Mouse (Mus musculus): ENCODE results near the gene Igfbp2. TPM values are rescaled to one million over a fixed set of nuclear protein-coding genes. Genes with fewer than 3 reads are reported as not detected.
A peak's percentile ranks its signal among the peaks of the same experiment; 100 is the strongest.

Igfbp2 gene
- polyA plus RNA-seq, 1 experiment, result 537 TPM

- Histone ChIP-seq H3K4me3 (ENCODE audit: low read depth, low read length) (no peak overlapping the region), H3K27ac (ENCODE audit: insufficient read depth, low read length) (peak overlapping the region; percentile 1; the same call in 1 of the 2 replicates), H3K9me3 (replicated peaks; ENCODE audit: control insufficient read depth, insufficient read depth, low read length, poor library complexity, severe bottlenecking) (no peaks in the 10 kb centered on the region), H3K27me3 (ENCODE audit: control insufficient read depth, insufficient read depth, low read length, poor library complexity, severe bottlenecking) (no peaks in the 10 kb centered on the region), H3K36me3 (ENCODE audit: control insufficient read depth, insufficient read depth, low read length, poor library complexity, severe bottlenecking) (no peaks in the 10 kb centered on the region), H3K9ac (ENCODE audit: low read depth, poor library complexity, severe bottlenecking) (no peak overlapping the region), H3K4me1 (ENCODE audit: control insufficient read depth, insufficient read depth, low read length) (peaks cover 8% of the 10 kb centered on the region)
- TF ChIP-seq CTCF (IDR thresholded peaks at IDR 0.05; ENCODE audit: low read depth, low read length) (no peak), EP300 (IDR thresholded peaks at IDR 0.05; ENCODE audit: insufficient read depth, low read depth, low read length) (no peak), POLR2A (IDR thresholded peaks at IDR 0.05; ENCODE audit: insufficient read depth, low read length) (no peak)
Observed at GRCm38 (mm10) chr1:72822893-72823292, 1.4 kb upstream of the Igfbp2 start.

- Histone ChIP-seq H3K9me3 (replicated peaks; ENCODE audit: control insufficient read depth, insufficient read depth, low read length, poor library complexity, severe bottlenecking) (no peaks in the 10 kb centered on the region), H3K4me1 (ENCODE audit: control insufficient read depth, insufficient read depth, low read length) (peaks cover 13% of the 10 kb centered on the region), H3K36me3 (ENCODE audit: control insufficient read depth, insufficient read depth, low read length, poor library complexity, severe bottlenecking) (peaks cover 3% of the 10 kb centered on the region; the same call in 1 of the 2 replicates), H3K27ac (ENCODE audit: insufficient read depth, low read length) (no peak overlapping the region), H3K4me3 (ENCODE audit: low read depth, low read length) (peak overlapping the region; percentile 73), H3K27me3 (ENCODE audit: control insufficient read depth, insufficient read depth, low read length, poor library complexity, severe bottlenecking) (no peaks in the 10 kb centered on the region), H3K9ac (ENCODE audit: low read depth, poor library complexity, severe bottlenecking) (peak overlapping the region; percentile 69)
- TF ChIP-seq EP300 (IDR thresholded peaks at IDR 0.05; ENCODE audit: insufficient read depth, low read depth, low read length) (no peak), POLR2A (IDR thresholded peaks at IDR 0.05; ENCODE audit: insufficient read depth, low read length) (no peak), CTCF (IDR thresholded peaks at IDR 0.05; ENCODE audit: low read depth, low read length) (no peak)
Observed at GRCm38 (mm10) chr1:72824707-72825101, 401 bp downstream of the Igfbp2 start.

- H3K4me1 ChIP-seq (ENCODE audit: control insufficient read depth, insufficient read depth, low read length), result peaks cover 13% of the 10 kb centered on the region
Observed at GRCm38 (mm10) chr1:72825286-72825685, 983 bp downstream of the Igfbp2 start.

GRCm38 (mm10) chr1:72825921-72826320 is 1.6 kb downstream of the Igfbp2 start:
- peak overlapping the region; percentile 69 for H3K9ac ChIP-seq (ENCODE audit: low read depth, poor library complexity, severe bottlenecking)
- peaks cover 3% of the 10 kb centered on the region; the same call in 1 of the 2 replicates for H3K36me3 ChIP-seq (ENCODE audit: control insufficient read depth, insufficient read depth, low read length, poor library complexity, severe bottlenecking)
- peaks cover 13% of the 10 kb centered on the region for H3K4me1 ChIP-seq (ENCODE audit: control insufficient read depth, insufficient read depth, low read length)
- TF ChIP-seq CTCF (IDR thresholded peaks at IDR 0.05; ENCODE audit: low read depth, low read length), result no peak
- no peak for TF ChIP-seq POLR2A (IDR thresholded peaks at IDR 0.05; ENCODE audit: insufficient read depth, low read length)
- no peak for TF ChIP-seq EP300 (IDR thresholded peaks at IDR 0.05; ENCODE audit: insufficient read depth, low read depth, low read length)
- no peak overlapping the region for H3K27ac ChIP-seq (ENCODE audit: insufficient read depth, low read length)
- no peaks in the 10 kb centered on the region for H3K9me3 ChIP-seq (replicated peaks; ENCODE audit: control insufficient read depth, insufficient read depth, low read length, poor library complexity, severe bottlenecking)
- no peaks in the 10 kb centered on the region for H3K27me3 ChIP-seq (ENCODE audit: control insufficient read depth, insufficient read depth, low read length, poor library complexity, severe bottlenecking)
- peak overlapping the region; percentile 66 for H3K4me3 ChIP-seq (ENCODE audit: low read depth, low read length)

More at GRCm38 (mm10) chr1:72825286-72825685, 983 bp downstream of the Igfbp2 start:
- H3K27ac ChIP-seq (ENCODE audit: insufficient read depth, low read length), result no peak overlapping the region
- H3K9me3 ChIP-seq (replicated peaks; ENCODE audit: control insufficient read depth, insufficient read depth, low read length, poor library complexity, severe bottlenecking), result no peaks in the 10 kb centered on the region
- 0 out of 2 replicates have a peak, but pooled peaks have one; percentile 10 for TF ChIP-seq EP300 (IDR thresholded peaks at IDR 0.05; ENCODE audit: insufficient read depth, low read depth, low read length)
- TF ChIP-seq CTCF (IDR thresholded peaks at IDR 0.05; ENCODE audit: low read depth, low read length), result no peak
- TF ChIP-seq POLR2A (IDR thresholded peaks at IDR 0.05; ENCODE audit: insufficient read depth, low read length), result no peak
- H3K9ac ChIP-seq (ENCODE audit: low read depth, poor library complexity, severe bottlenecking), result peak overlapping the region; percentile 69
- H3K4me3 ChIP-seq (ENCODE audit: low read depth, low read length), result peak overlapping the region; percentile 73
- no peaks in the 10 kb centered on the region for H3K27me3 ChIP-seq (ENCODE audit: control insufficient read depth, insufficient read depth, low read length, poor library complexity, severe bottlenecking)
- peaks cover 3% of the 10 kb centered on the region; the same call in 1 of the 2 replicates for H3K36me3 ChIP-seq (ENCODE audit: control insufficient read depth, insufficient read depth, low read length, poor library complexity, severe bottlenecking)

GRCm38 (mm10) chr1:72826446-72826845 is 2.1 kb downstream of the Igfbp2 start:
- peak overlapping the region; percentile 37 for H3K9ac ChIP-seq (ENCODE audit: low read depth, poor library complexity, severe bottlenecking)
- H3K4me1 ChIP-seq (ENCODE audit: control insufficient read depth, insufficient read depth, low read length), result peaks cover 11% of the 10 kb centered on the region
- no peak for TF ChIP-seq POLR2A (IDR thresholded peaks at IDR 0.05; ENCODE audit: insufficient read depth, low read length)
- TF ChIP-seq EP300 (IDR thresholded peaks at IDR 0.05; ENCODE audit: insufficient read depth, low read depth, low read length), result 0 out of 2 replicates have a peak, but pooled peaks have one; percentile 38
- no peak for TF ChIP-seq CTCF (IDR thresholded peaks at IDR 0.05; ENCODE audit: low read depth, low read length)

GRCm38 (mm10) chr1:72826931-72827330 is 2.6 kb downstream of the Igfbp2 start:
- TF ChIP-seq CTCF (IDR thresholded peaks at IDR 0.05; ENCODE audit: low read depth, low read length), result no peak
- TF ChIP-seq POLR2A (IDR thresholded peaks at IDR 0.05; ENCODE audit: insufficient read depth, low read length), result no peak
- TF ChIP-seq EP300 (IDR thresholded peaks at IDR 0.05; ENCODE audit: insufficient read depth, low read depth, low read length), result no peak
- Histone ChIP-seq H3K4me3 (ENCODE audit: low read depth, low read length) (peak overlapping the region; percentile 62), H3K9ac (ENCODE audit: low read depth, poor library complexity, severe bottlenecking) (peak overlapping the region; percentile 37; the same call in 1 of the 2 replicates), H3K9me3 (replicated peaks; ENCODE audit: control insufficient read depth, insufficient read depth, low read length, poor library complexity, severe bottlenecking) (no peaks in the 10 kb centered on the region), H3K36me3 (ENCODE audit: control insufficient read depth, insufficient read depth, low read length, poor library complexity, severe bottlenecking) (peaks cover 7% of the 10 kb centered on the region), H3K4me1 (ENCODE audit: control insufficient read depth, insufficient read depth, low read length) (peaks cover 10% of the 10 kb centered on the region), H3K27me3 (ENCODE audit: control insufficient read depth, insufficient read depth, low read length, poor library complexity, severe bottlenecking) (no peaks in the 10 kb centered on the region), H3K27ac (ENCODE audit: insufficient read depth, low read length) (peak overlapping the region; percentile 43)

More at GRCm38 (mm10) chr1:72826446-72826845, 2.1 kb downstream of the Igfbp2 start:
- peak overlapping the region; percentile 62 for H3K4me3 ChIP-seq (ENCODE audit: low read depth, low read length)
- H3K27me3 ChIP-seq (ENCODE audit: control insufficient read depth, insufficient read depth, low read length, poor library complexity, severe bottlenecking), result no peaks in the 10 kb centered on the region
- no peaks in the 10 kb centered on the region for H3K9me3 ChIP-seq (replicated peaks; ENCODE audit: control insufficient read depth, insufficient read depth, low read length, poor library complexity, severe bottlenecking)
- peaks cover 7% of the 10 kb centered on the region for H3K36me3 ChIP-seq (ENCODE audit: control insufficient read depth, insufficient read depth, low read length, poor library complexity, severe bottlenecking)
- H3K27ac ChIP-seq (ENCODE audit: insufficient read depth, low read length), result peak overlapping the region; percentile 43; the same call in 1 of the 2 replicates
